Mouse (Mus musculus): ENCODE results near the gene Rnf135.

Rnf135 gene

DNA sequence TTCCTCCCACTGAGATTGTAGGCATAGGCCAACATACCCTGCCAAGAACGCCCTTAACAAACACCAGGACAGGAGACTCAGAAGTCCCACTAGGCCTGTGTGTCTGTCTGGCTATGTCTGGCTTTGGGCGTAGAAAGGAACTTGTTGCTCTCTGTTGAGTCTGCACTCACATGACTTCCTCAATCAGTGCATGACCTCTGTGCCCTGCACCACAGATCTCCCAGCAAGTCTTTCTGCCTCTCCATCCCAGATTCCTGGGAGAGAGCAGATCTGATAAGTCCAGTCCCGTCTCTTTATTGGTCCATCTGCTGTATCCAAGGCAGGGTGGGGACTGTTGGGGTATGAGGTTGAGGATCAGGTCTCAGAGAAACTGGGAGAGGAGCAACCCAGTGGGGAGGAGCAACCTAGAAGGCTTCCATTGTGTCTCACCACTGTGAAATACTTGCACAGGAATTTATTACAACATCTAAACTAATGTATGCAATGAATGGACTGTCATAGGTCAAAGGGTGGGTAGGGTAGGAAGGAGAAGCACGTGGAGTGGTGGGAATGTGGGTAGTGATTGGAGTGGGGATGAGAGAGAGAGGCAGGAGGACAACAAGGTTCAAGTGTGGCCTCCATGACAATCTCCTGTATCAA is 14.9 kb upstream of the Rnf135 start:
- TF ChIP-seq CTCF (conservative IDR thresholded peaks at IDR 0.05; ENCODE audit: low read length) = no peak
- H3K27me3 ChIP-seq (ENCODE audit: insufficient read depth, low read length) = no peaks in the 10 kb centered on the region
- no peak overlapping the region for H3K4me3 ChIP-seq (replicated peaks; ENCODE audit: low read length)
- H3K4me1 ChIP-seq (replicated peaks; ENCODE audit: low read depth, low read length) = peaks cover 65% of the 10 kb centered on the region
- H3K36me3 ChIP-seq (ENCODE audit: insufficient read depth, low read length) = peaks cover 63% of the 10 kb centered on the region
- no peaks in the 10 kb centered on the region for H3K9me3 ChIP-seq (ENCODE audit: low read length)

- Histone ChIP-seq H3K9me3 (ENCODE audit: low read length) (no peaks in the 10 kb centered on the region), H3K36me3 (ENCODE audit: insufficient read depth, low read length) (peaks cover 63% of the 10 kb centered on the region), H3K27me3 (ENCODE audit: insufficient read depth, low read length) (no peaks in the 10 kb centered on the region), H3K4me1 (replicated peaks; ENCODE audit: low read depth, low read length) (peaks cover 69% of the 10 kb centered on the region), H3K4me3 (replicated peaks; ENCODE audit: low read length) (no peak overlapping the region)
- no peak for TF ChIP-seq POU5F1 (IDR thresholded peaks at IDR 0.05; ENCODE audit: borderline replicate concordance, low read length)
- TF ChIP-seq CTCF (conservative IDR thresholded peaks at IDR 0.05; ENCODE audit: low read length) = no peak
- no peak for TF ChIP-seq NANOG (IDR thresholded peaks at IDR 0.05; ENCODE audit: borderline replicate concordance, low read length)
Observed at GRCm38 (mm10) chr11:80169629-80170028, 14.0 kb upstream of the Rnf135 start.

DNA sequence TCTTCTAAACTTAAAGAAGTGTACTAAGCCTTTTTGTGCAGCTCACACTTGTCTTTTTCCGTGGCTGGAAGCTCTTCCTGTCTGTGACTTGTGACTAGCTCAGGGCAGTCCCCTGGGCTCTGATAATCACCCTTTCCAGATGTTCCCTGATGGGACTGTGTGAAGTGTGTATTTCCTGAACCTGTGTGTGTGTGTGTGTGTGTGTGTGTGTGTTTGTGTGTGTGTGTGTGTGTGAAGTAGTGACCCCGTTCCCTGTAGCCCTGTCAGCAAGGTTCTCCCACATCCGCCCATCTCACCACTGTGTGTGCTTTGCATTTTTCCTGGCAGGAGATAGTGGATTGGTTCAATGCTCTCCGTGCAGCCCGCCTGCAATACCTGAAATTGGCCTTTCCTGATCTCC is 13.3 kb upstream of the Rnf135 start:
- no peak overlapping the region for H3K4me3 ChIP-seq (replicated peaks; ENCODE audit: low read length)
- H3K9me3 ChIP-seq (ENCODE audit: low read length) = no peaks in the 10 kb centered on the region
- no peaks in the 10 kb centered on the region for H3K27me3 ChIP-seq (ENCODE audit: insufficient read depth, low read length)

GRCm38 (mm10) chr11:80171884-80172283 is 11.8 kb upstream of the Rnf135 start:
- no peak for TF ChIP-seq POU5F1 (IDR thresholded peaks at IDR 0.05; ENCODE audit: borderline replicate concordance, low read length)
- no peak for TF ChIP-seq CTCF (conservative IDR thresholded peaks at IDR 0.05; ENCODE audit: low read length)
- TF ChIP-seq NANOG (IDR thresholded peaks at IDR 0.05; ENCODE audit: borderline replicate concordance, low read length) = no peak

More for the DNA sequence above, 13.3 kb upstream of the Rnf135 start:
- Histone ChIP-seq H3K4me1 (replicated peaks; ENCODE audit: low read depth, low read length) (peaks cover 73% of the 10 kb centered on the region), H3K36me3 (ENCODE audit: insufficient read depth, low read length) (peaks cover 61% of the 10 kb centered on the region)
- TF ChIP-seq CTCF (conservative IDR thresholded peaks at IDR 0.05; ENCODE audit: low read length) (no peak), NANOG (IDR thresholded peaks at IDR 0.05; ENCODE audit: borderline replicate concordance, low read length) (no peak), POU5F1 (IDR thresholded peaks at IDR 0.05; ENCODE audit: borderline replicate concordance, low read length) (no peak)

GRCm38 (mm10) chr11:80173963-80174670 is 9.5 kb upstream of the Rnf135 start:
- H3K27me3 ChIP-seq (ENCODE audit: insufficient read depth, low read length) = no peaks in the 10 kb centered on the region
- TF ChIP-seq CTCF (conservative IDR thresholded peaks at IDR 0.05; ENCODE audit: low read length) (no peak), POU5F1 (IDR thresholded peaks at IDR 0.05; ENCODE audit: borderline replicate concordance, low read length) (no peak), NANOG (IDR thresholded peaks at IDR 0.05; ENCODE audit: borderline replicate concordance, low read length) (no peak)
- peaks cover 33% of the 10 kb centered on the region for H3K36me3 ChIP-seq (ENCODE audit: insufficient read depth, low read length)
- no peaks in the 10 kb centered on the region for H3K9me3 ChIP-seq (ENCODE audit: low read length)
- H3K4me3 ChIP-seq (replicated peaks; ENCODE audit: low read length) = peak overlapping the region; percentile 41
- H3K4me1 ChIP-seq (replicated peaks; ENCODE audit: low read depth, low read length) = peaks cover 93% of the 10 kb centered on the region

More at GRCm38 (mm10) chr11:80171884-80172283, 11.8 kb upstream of the Rnf135 start:
- H3K4me3 ChIP-seq (replicated peaks; ENCODE audit: low read length) = 0 out of 2 replicates have a peak overlapping the region, but pooled peaks have one; percentile 26
- no peaks in the 10 kb centered on the region for H3K27me3 ChIP-seq (ENCODE audit: insufficient read depth, low read length)
- peaks cover 46% of the 10 kb centered on the region for H3K36me3 ChIP-seq (ENCODE audit: insufficient read depth, low read length)
- no peaks in the 10 kb centered on the region for H3K9me3 ChIP-seq (ENCODE audit: low read length)
- H3K4me1 ChIP-seq (replicated peaks; ENCODE audit: low read depth, low read length) = peaks cover 83% of the 10 kb centered on the region

DNA sequence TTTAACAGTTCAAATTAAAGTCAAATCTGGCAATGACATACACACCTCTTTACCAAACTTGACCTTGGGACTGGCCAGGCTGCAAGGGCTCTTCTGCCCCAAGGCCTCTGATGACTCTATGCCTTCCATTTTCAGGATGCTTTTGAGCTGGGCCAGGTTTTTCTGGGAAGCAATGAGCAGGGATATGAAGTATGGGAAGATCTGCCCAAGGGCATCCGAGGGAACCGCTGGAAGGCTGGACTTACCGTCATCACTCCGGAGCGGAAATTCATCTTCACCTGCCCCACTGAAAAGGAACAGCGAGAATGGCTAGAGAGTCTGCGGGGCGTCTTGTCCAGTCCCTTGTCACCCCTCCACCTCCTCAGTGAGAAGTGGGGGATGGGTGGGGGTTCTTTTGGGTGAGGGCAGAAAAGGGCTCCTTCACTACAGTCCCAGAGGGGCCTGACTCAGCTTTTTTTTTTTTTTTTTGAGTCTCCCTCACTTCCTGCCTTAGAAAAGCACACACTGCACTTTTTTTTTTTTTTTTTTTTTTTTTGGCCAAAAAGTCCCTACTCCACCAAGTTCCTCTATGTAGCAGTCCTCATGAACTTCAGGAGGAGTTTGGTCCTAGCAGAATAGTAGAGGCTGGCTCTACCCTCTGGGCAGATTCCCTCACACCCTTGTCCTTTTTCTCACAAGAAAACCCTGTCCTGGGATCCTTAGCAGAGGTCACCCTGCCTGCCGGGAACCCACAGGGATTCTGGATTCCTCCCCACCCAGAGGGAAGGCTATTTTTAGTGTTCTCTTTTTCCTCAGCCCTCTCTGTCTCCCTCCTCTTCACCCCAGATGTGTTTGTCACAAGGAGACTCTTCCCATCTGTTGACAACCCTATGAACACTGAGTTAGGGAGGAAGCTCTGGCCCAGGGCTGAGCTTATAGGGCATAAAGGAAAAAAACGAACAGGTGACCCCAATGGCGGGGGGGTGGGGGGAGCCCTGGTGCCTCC is 6.4 kb upstream of the Rnf135 start:
- Histone ChIP-seq H3K27me3 (ENCODE audit: insufficient read depth, low read length) (no peaks in the 10 kb centered on the region), H3K9me3 (ENCODE audit: low read length) (peaks cover 2% of the 10 kb centered on the region; the same call in 1 of the 2 replicates), H3K4me1 (replicated peaks; ENCODE audit: low read depth, low read length) (peaks cover 89% of the 10 kb centered on the region), H3K4me3 (replicated peaks; ENCODE audit: low read length) (peak overlapping the region; percentile 76), H3K36me3 (ENCODE audit: insufficient read depth, low read length) (peaks cover 11% of the 10 kb centered on the region)
- TF ChIP-seq NANOG (IDR thresholded peaks at IDR 0.05; ENCODE audit: borderline replicate concordance, low read length) (no peak), CTCF (conservative IDR thresholded peaks at IDR 0.05; ENCODE audit: low read length) (no peak)

- Histone ChIP-seq H3K4me3 (replicated peaks; ENCODE audit: low read length) (peak overlapping the region; percentile 76), H3K9me3 (ENCODE audit: low read length) (peaks cover 2% of the 10 kb centered on the region; the same call in 1 of the 2 replicates), H3K36me3 (ENCODE audit: insufficient read depth, low read length) (peaks cover under 1% of the 10 kb centered on the region; the same call in 1 of the 2 replicates), H3K4me1 (replicated peaks; ENCODE audit: low read depth, low read length) (peaks cover 84% of the 10 kb centered on the region), H3K27me3 (ENCODE audit: insufficient read depth, low read length) (no peaks in the 10 kb centered on the region)
- no peak for TF ChIP-seq POU5F1 (IDR thresholded peaks at IDR 0.05; ENCODE audit: borderline replicate concordance, low read length)
- TF ChIP-seq CTCF (conservative IDR thresholded peaks at IDR 0.05; ENCODE audit: low read length) = no peak
- TF ChIP-seq NANOG (IDR thresholded peaks at IDR 0.05; ENCODE audit: borderline replicate concordance, low read length) = no peak
Observed at GRCm38 (mm10) chr11:80178316-80178715, 5.3 kb upstream of the Rnf135 start.

Data from E14TG2a.4 (cell line).